Mouse (Mus musculus): ENCODE measurements around the gene Capn6.

The Capn6 gene

DNA sequence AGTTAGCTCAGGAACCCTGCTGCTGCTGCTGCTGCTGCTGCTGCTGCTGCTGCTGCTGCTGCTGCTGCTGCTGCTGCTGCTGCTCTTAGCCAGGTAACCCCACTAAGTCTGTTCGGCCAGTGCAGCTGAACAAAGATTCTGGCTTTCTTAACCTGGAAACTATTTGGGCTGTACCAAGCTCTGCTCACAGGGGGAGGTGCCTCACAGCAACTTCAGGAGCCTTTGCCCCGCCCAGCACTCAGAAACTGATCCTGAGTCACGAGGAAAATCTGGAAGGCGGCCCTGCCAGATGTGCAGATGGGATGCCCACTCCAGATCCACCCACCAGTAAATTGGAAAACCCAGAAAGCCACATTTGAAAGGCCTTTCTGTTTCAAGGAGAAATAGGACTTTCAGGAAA, at the start of gene Capn6:
Gene Capn6, minus strand, starts transcription at position 203 of the 400 bp plus-strand sequence.
- DNase-seq (ENCODE audit: extremely low read depth, insufficient read length, low spot score), result peak; percentile 45

DNA sequence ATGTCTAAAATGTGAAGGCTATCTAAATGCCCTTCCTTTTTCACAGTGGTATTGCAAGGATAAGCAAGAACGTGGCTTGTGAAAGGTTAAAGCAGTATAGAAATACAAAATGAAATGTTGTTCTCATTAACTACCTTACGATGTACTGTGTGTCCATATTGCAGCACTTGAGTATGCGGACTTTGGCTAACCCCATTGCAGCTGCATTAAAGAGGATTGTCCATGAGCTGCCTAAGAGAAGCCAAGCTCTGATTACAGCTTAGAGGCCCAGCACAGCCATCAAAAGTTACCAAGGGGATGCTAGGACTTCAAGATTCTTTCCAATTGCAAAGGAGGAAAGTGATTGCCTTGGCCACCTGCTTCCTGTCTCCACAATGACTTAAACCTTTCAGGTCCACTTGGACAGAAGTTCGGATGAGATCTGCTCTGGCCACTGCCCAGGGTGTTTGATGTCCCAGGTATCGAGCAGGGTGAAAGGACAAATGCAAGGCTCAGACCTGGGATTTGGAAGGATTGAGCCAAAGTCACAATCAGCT, 40.0 kb upstream of the Capn6 start:
- no peak for DNase-seq (ENCODE audit: extremely low read depth, insufficient read length, low spot score)

DNA sequence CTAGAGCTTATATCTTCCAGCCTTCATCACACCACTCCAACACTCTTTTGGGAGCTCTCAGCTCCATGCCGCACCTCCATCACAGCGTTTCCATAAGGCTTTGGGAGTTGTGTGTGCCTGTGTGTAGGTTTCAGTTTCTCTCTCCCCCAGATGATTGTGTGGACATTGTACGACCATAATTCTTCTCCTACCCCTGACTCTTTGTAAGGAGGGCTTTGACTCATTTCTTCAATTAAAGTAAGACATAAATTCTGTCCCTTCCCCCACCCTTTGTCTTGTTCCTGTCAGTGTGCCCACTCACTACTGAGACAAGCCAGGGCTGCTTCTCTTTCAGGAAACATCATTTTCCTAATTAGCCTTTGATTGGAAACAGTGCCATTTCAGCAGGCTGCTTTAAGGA, 24.1 kb upstream of the Capn6 start:
- no peak for DNase-seq (ENCODE audit: extremely low read depth, insufficient read length, low spot score)

DNA sequence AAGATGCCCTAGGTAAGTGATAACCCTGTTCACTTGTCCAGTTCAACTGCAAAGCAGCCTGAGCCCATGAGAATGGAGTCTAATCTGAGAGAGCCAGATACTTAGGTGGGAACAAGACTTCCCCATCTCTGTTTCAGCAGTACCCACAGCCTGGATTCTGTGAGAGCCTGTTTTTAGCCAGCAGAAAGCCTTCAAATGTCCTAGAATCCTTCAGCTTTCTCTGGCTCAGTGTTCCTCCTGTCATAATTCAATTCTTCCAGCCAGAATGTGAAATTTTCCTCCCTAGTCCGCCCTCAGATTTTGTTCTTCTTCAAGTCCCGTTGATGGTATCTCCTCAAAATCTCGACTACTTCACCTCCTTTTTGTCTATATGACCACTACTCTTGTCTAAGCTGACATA, 22.8 kb upstream of the Capn6 start:
- DNase-seq (ENCODE audit: extremely low read depth, insufficient read length, low spot score), result no peak

DNA sequence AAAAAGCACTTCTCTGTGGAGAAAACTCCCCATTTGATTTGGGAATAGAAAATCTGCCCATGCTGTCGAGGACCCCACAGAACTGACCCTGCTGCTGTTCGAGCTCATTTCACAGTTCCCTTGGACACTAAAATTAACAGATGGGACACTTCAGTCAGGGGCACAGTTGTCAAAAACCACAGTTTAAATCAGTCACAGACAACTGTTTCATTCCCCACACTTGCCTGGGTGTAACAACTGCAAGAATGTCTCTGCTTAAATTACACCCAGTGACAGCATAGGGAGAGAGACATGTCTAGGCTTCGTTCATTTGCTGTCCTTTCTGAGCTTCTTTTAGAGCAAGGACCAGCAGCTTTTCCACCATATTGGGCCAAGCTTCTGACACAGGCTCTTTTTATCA, 19.4 kb upstream of the Capn6 start:
- DNase-seq (ENCODE audit: extremely low read depth, insufficient read length, low spot score), result no peak

DNA sequence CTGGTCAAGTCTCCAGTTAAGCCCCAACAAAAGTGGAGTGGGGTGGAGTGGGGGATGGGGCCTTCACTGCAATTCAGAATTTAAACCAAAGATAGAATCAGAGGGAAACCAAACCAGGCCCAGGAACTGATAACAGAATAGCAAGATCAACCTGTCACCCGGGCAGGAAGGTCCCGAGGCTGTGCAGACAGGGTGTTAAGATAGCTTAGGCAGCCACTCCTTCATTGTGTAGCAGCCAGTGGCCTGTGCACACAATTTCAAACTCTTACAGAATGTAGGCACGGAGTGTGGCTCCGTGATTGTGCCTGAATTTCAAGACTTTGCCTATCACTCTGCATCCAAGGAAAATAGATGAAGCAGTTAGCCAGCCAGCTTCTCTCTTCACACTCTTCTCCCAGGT, 693 bp downstream of the Capn6 start:
- DNase-seq (ENCODE audit: extremely low read depth, insufficient read length, low spot score), result no peak

DNA sequence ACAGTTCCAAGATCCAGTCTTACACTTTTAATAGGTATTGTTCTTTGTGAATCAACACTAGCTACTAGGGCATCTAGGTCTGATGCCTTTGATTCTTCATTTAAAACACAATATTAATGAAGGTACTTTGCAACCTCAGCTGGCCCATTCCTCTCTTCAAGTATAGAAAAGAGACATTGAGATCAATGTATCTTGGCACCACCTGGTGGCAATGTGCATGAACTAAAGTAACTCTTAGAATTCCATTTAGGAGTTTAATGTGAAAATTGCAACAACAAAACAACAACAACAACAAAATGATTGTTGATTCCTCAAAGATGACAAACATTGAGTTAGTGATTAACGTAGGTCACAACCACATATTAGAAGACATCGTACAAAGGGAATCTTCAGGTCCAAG, 8.3 kb downstream of the Capn6 start:
- no peak for DNase-seq (ENCODE audit: extremely low read depth, insufficient read length, low spot score)

DNA sequence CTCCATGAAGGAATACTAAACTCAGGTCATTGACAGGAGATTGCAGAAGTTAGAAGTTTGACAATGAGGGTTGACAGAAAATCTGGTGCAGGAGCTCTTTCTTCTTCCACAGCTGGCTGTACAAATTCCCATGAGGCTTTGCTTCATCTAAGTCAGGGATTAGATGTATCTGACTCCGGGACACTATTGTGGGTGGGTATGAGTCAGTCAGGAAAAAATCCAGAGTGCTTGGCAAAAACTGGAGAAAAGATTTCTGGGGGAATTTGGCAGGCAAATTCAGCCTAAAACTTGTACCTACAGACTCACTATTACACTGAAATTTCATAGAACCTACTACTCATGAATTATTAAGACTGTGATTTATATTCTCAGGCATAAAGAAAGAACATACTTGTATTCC, 11.3 kb downstream of the Capn6 start:
- no peak for DNase-seq (ENCODE audit: extremely low read depth, insufficient read length, low spot score)

DNA sequence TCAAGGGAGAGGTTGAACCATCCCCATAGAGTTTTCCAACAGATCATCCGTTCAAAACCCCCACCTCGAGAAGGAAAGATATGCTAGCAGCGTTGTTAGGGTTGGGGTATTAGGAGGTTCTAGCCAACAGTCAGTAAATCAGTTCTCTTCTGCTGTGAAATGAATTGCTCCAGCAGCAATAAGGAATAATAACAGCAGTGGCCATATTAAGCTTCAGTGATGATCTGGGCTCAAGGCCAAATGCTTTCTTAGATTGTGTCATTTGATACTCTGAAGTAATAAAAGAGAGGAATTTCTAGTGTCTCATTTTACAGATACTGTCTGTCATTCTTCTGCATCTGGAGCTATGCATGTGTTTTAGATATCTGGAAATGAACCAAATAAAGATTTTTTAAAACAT, 64.7 kb downstream of the Capn6 start:
- no peak for DNase-seq (ENCODE audit: extremely low read depth, insufficient read length, low spot score)

Data from 3134 (cell line).